Mouse (Mus musculus) stomach, embryonic 16.5 days (tissue): Measurements from ENCODE around the gene Fndc11. TPM values are rescaled to one million over a fixed set of nuclear protein-coding genes. Genes with fewer than 3 reads are reported as not detected.

ENCODE experiments used
- ATAC-seq: fragments of 200-750 bp; cut with Nextera tagmentation; 2 replicates; pipeline ENCODE4 v1.8.0; 2017; ENCODE audit warnings: moderate number of reproducible peaks, moderate TSS enrichment; ENCODE audit not compliant: insufficient read depth, low FRiP score
- H3K27ac ChIP-seq: fragments of 300-500 bp; sonication (generic); 2 replicates; pipeline ENCODE4 v1.5.1; 2014; ENCODE audit warnings: low read length
- H3K27me3 ChIP-seq: fragments of 300-500 bp; sonication (generic); 2 replicates; pipeline ENCODE4 v1.6.1; 2014; ENCODE audit warnings: low read length, control low read depth, mixed read lengths; ENCODE audit not compliant: control insufficient read depth, insufficient read depth
- H3K36me3 ChIP-seq: fragments of 300-500 bp; sonication (generic); 2 replicates; pipeline ENCODE4 v1.6.1; 2014; ENCODE audit warnings: low read length; ENCODE audit not compliant: control insufficient read depth, insufficient read depth
- H3K4me1 ChIP-seq: fragments of 300-500 bp; sonication (generic); 2 replicates; pipeline ENCODE4 v1.6.1; 2014; ENCODE audit warnings: low read length, control low read depth, mixed read lengths; ENCODE audit not compliant: control insufficient read depth, insufficient read depth
- H3K4me2 ChIP-seq: fragments of 300-500 bp; sonication (generic); 2 replicates; pipeline ENCODE4 v1.6.1; 2014; ENCODE audit warnings: low read depth, low read length, mixed read lengths
- H3K4me3 ChIP-seq: fragments of 300-500 bp; sonication (generic); replicated peaks from 2 replicates; pipeline ENCODE4 v1.5.1; 2014; ENCODE audit warnings: mild to moderate bottlenecking, low read length
- H3K9ac ChIP-seq: fragments of 300-500 bp; sonication (generic); 2 replicates; pipeline ENCODE4 v1.6.1; 2014; ENCODE audit warnings: low read length
- H3K9me3 ChIP-seq: fragments of 300-500 bp; sonication (generic); replicated peaks from 2 replicates; pipeline ENCODE4 v1.6.1; 2016; ENCODE audit warnings: low read length, control low read depth; ENCODE audit not compliant: control insufficient read depth
- WGBS: fragments of 180-500 bp; shearing (Covaris S2); extraction: QIAGEN DNeasy Blood & Tissue Kit; methylation state at CpG from one replicate; pipeline ENCODE4 v1.1.7; 2014; 5-methylcytosine and 5-hydroxymethylcytosine counted together
- polyA plus RNA-seq: library from polyadenylated mRNA; unstranded; fragments of >200 nt; fragmentation: Nextera tagmentation; extraction: Ambion mirVana; gene quantifications from 2 replicates; pipeline ENCODE4 v1.2.1, GENCODE M21; 2015

Fndc11 gene
- polyA plus RNA-seq, 1 experiment from 2014 or later, result 0.23 TPM

- ATAC-seq, result no peak
- Histone ChIP-seq H3K9ac (peak overlapping the region; percentile 84), H3K27me3 (no peaks in the 10 kb centered on the region), H3K36me3 (no peaks in the 10 kb centered on the region), H3K4me3 (peak overlapping the region; percentile 68), H3K9me3 (no peaks in the 10 kb centered on the region), H3K4me2 (peak overlapping the region; percentile 71), H3K27ac (no peak overlapping the region), H3K4me1 (peaks cover 4% of the 10 kb centered on the region)
- 86% methylated on average over 13 of the region's 13 CpGs for WGBS
Observed at GRCm38 (mm10) chr2:181240806-181241440, 21.1 kb downstream of the Fndc11 start.

GRCm38 (mm10) chr2:181241602-181242313, 21.9 kb downstream of the Fndc11 start, which contains the start of gene Helz2:
TSS of gene Helz2 (minus strand) at chr2:181242027.
- Histone ChIP-seq H3K4me1 (peaks cover 4% of the 10 kb centered on the region), H3K4me3 (peak within 1 kb of the TSS; percentile 68), H3K27me3 (no peaks in the 10 kb centered on the region), H3K9ac (peak within 1 kb of the TSS; percentile 84), H3K36me3 (no peaks in the 10 kb centered on the region), H3K9me3 (no peaks in the 10 kb centered on the region), H3K27ac (no peak within 1 kb of the TSS), H3K4me2 (peak within 1 kb of the TSS; percentile 71)
- 7% methylated on average over 16 of the region's 16 CpGs for WGBS
- peak; percentile 81 for ATAC-seq

GRCm38 (mm10) chr2:181242314-181242665, 22.5 kb downstream of the Fndc11 start:
- Histone ChIP-seq H3K27ac (no peak overlapping the region), H3K9me3 (no peaks in the 10 kb centered on the region), H3K27me3 (no peaks in the 10 kb centered on the region), H3K4me1 (peaks cover 4% of the 10 kb centered on the region), H3K4me2 (peak overlapping the region; percentile 71), H3K36me3 (no peaks in the 10 kb centered on the region), H3K4me3 (peak overlapping the region; percentile 68), H3K9ac (peak overlapping the region; percentile 84)
- no peak for ATAC-seq
- WGBS, result 52% methylated on average over 3 of the region's 3 CpGs

- no peak overlapping the region for H3K27ac ChIP-seq
- no peaks in the 10 kb centered on the region for H3K9me3 ChIP-seq
- WGBS, result 33% methylated on average over 11 of the region's 11 CpGs
- no peaks in the 10 kb centered on the region for H3K27me3 ChIP-seq
- H3K4me1 ChIP-seq, result peaks cover 4% of the 10 kb centered on the region
- 0 out of 2 replicates have a peak, but pooled peaks have one; percentile 14 for ATAC-seq
- H3K4me3 ChIP-seq, result no peak overlapping the region
- H3K36me3 ChIP-seq, result no peaks in the 10 kb centered on the region
- no peak overlapping the region for H3K9ac ChIP-seq
- peak overlapping the region; percentile 16; the same call in 1 of the 2 replicates for H3K4me2 ChIP-seq
Observed at GRCm38 (mm10) chr2:181243706-181244394, 24.0 kb downstream of the Fndc11 start.

- no peak overlapping the region for H3K27ac ChIP-seq
- no peaks in the 10 kb centered on the region for H3K9me3 ChIP-seq
- no peak overlapping the region for H3K4me3 ChIP-seq
- ATAC-seq, result no peak
- H3K4me2 ChIP-seq, result no peak overlapping the region
- 18% methylated on average over 2 of the region's 2 CpGs for WGBS
- H3K9ac ChIP-seq, result no peak overlapping the region
- no peaks in the 10 kb centered on the region for H3K36me3 ChIP-seq
- peaks cover 4% of the 10 kb centered on the region for H3K4me1 ChIP-seq
- no peaks in the 10 kb centered on the region for H3K27me3 ChIP-seq
Observed at GRCm38 (mm10) chr2:181245031-181245430, 25.2 kb downstream of the Fndc11 start.

- Histone ChIP-seq H3K4me2 (no peak overlapping the region), H3K27me3 (no peaks in the 10 kb centered on the region), H3K36me3 (peaks cover 11% of the 10 kb centered on the region; the same call in 1 of the 2 replicates), H3K9me3 (no peaks in the 10 kb centered on the region), H3K4me3 (no peak overlapping the region), H3K27ac (no peak overlapping the region), H3K4me1 (no peaks in the 10 kb centered on the region), H3K9ac (no peak overlapping the region)
- WGBS, result 66% methylated on average over 10 of the region's 10 CpGs
- ATAC-seq, result peak; percentile 78; the same call in 1 of the 2 replicates
Observed at GRCm38 (mm10) chr2:181249217-181249616, 29.4 kb downstream of the Fndc11 start.

- no peak overlapping the region for H3K9ac ChIP-seq
- H3K36me3 ChIP-seq, result peaks cover 11% of the 10 kb centered on the region; the same call in 1 of the 2 replicates
- no peak overlapping the region for H3K27ac ChIP-seq
- ATAC-seq, result no peak
- no peak overlapping the region for H3K4me3 ChIP-seq
- no peaks in the 10 kb centered on the region for H3K27me3 ChIP-seq
- no peaks in the 10 kb centered on the region for H3K4me1 ChIP-seq
- no peaks in the 10 kb centered on the region for H3K9me3 ChIP-seq
- WGBS, result 70% methylated on average over 1 of the region's 1 CpGs
- H3K4me2 ChIP-seq, result no peak overlapping the region
Observed at GRCm38 (mm10) chr2:181251841-181252240, 32.0 kb downstream of the Fndc11 start.

GRCm38 (mm10) chr2:181253248-181253647, 33.4 kb downstream of the Fndc11 start:
- no peak overlapping the region for H3K4me2 ChIP-seq

GRCm38 (mm10) chr2:181266839-181267238, 47.0 kb downstream of the Fndc11 start:
- Histone ChIP-seq H3K4me2 (no peak overlapping the region), H3K4me3 (no peak overlapping the region), H3K27me3 (no peaks in the 10 kb centered on the region), H3K27ac (no peak overlapping the region), H3K4me1 (no peaks in the 10 kb centered on the region), H3K9ac (no peak overlapping the region), H3K9me3 (no peaks in the 10 kb centered on the region), H3K36me3 (peaks cover 16% of the 10 kb centered on the region)
- no peak for ATAC-seq
- WGBS, result 87% methylated on average over 2 of the region's 2 CpGs

More at GRCm38 (mm10) chr2:181253248-181253647, 33.4 kb downstream of the Fndc11 start:
- 78% methylated on average over 1 of the region's 1 CpGs for WGBS
- no peaks in the 10 kb centered on the region for H3K27me3 ChIP-seq
- H3K36me3 ChIP-seq, result peaks cover 15% of the 10 kb centered on the region
- no peak overlapping the region for H3K27ac ChIP-seq
- no peaks in the 10 kb centered on the region for H3K9me3 ChIP-seq
- no peak for ATAC-seq
- no peak overlapping the region for H3K4me3 ChIP-seq
- H3K9ac ChIP-seq, result no peak overlapping the region
- H3K4me1 ChIP-seq, result no peaks in the 10 kb centered on the region
